Mouse (Mus musculus): ENCODE results near the gene Stk11.

GRCm38 (mm10) chr10:80156752-80157053 is 41.1 kb downstream of the Stk11 start:
- TF ChIP-seq CTCF (IDR thresholded peaks at IDR 0.05; ENCODE audit: low read depth, low read length), result no peak
- no peak for TF ChIP-seq POLR2A (IDR thresholded peaks at IDR 0.05; ENCODE audit: insufficient read depth, low read length)
- TF ChIP-seq EP300 (IDR thresholded peaks at IDR 0.05; ENCODE audit: insufficient read depth, low read depth, low read length), result no peak
